Mouse (Mus musculus) midbrain, embryonic 14.5 days (tissue): ENCODE measurements around the gene Guca2a. TPM values are rescaled to one million over a fixed set of nuclear protein-coding genes. Genes with fewer than 3 reads are reported as not detected.

Experiments
- ATAC-seq: fragments of 200-750 bp; cut with Nextera tagmentation; 2 replicates; pipeline ENCODE4 v1.8.0; 2017; ENCODE audit warnings: moderate number of reproducible peaks, moderate library complexity; ENCODE audit not compliant: low FRiP score, low TSS enrichment
- DNase-seq: peaks from one replicate; pipeline ENCODE4 v3.0.0-alpha.2; 2015
- H3K27ac ChIP-seq: fragments of 300-500 bp; sonication (generic); replicated peaks from 2 replicates; pipeline ENCODE4 v1.5.1; 2014; ENCODE audit warnings: mild to moderate bottlenecking, low read depth, low read length, moderate library complexity
- H3K27me3 ChIP-seq: fragments of 300-500 bp; sonication (generic); 2 replicates; pipeline ENCODE4 v1.6.1; 2014; ENCODE audit warnings: low read length, control low read depth, mixed read lengths; ENCODE audit not compliant: control insufficient read depth, insufficient read depth
- H3K36me3 ChIP-seq: fragments of 300-500 bp; sonication (generic); 2 replicates; pipeline ENCODE4 v1.6.1; 2014; ENCODE audit warnings: low read length, control low read depth; ENCODE audit not compliant: control insufficient read depth, insufficient read depth
- H3K4me1 ChIP-seq: fragments of 300-500 bp; sonication (generic); 2 replicates; pipeline ENCODE4 v1.6.1; 2014; ENCODE audit warnings: mild to moderate bottlenecking, antibody characterized with exemption, low read length, control low read depth; ENCODE audit not compliant: control insufficient read depth, insufficient read depth
- H3K4me2 ChIP-seq: fragments of 300-500 bp; sonication (generic); 2 replicates; pipeline ENCODE4 v1.6.1; 2014; ENCODE audit warnings: mild to moderate bottlenecking, low read length, moderate library complexity
- H3K4me3 ChIP-seq: fragments of 300-500 bp; sonication (generic); replicated peaks from 2 replicates; pipeline ENCODE4 v1.5.1; 2014; ENCODE audit warnings: low read depth, low read length
- H3K9ac ChIP-seq: fragments of 300-500 bp; sonication (generic); replicated peaks from 2 replicates; pipeline ENCODE4 v1.6.1; 2014; ENCODE audit warnings: mild to moderate bottlenecking, low read length, moderate library complexity
- H3K9me3 ChIP-seq: fragments of 300-500 bp; sonication (generic); 2 replicates; pipeline ENCODE4 v1.6.1; 2016; ENCODE audit warnings: low read length, control low read depth, mixed read lengths; ENCODE audit not compliant: control insufficient read depth
- WGBS: fragments of 180-500 bp; shearing (Covaris S2); extraction: QIAGEN DNeasy Blood & Tissue Kit; methylation state at CpG from one replicate; pipeline ENCODE4 v1.1.7; 2014; 5-methylcytosine and 5-hydroxymethylcytosine counted together
- polyA plus RNA-seq: library from polyadenylated mRNA; unstranded; fragments of >200 nt; fragmentation: Nextera tagmentation; extraction: Ambion mirVana; gene quantifications from 2 replicates; pipeline ENCODE4 v1.2.1, GENCODE M21; 2014

Gene Guca2a
- polyA plus RNA-seq, 1 experiment from 2014 or later: not detected

DNA sequence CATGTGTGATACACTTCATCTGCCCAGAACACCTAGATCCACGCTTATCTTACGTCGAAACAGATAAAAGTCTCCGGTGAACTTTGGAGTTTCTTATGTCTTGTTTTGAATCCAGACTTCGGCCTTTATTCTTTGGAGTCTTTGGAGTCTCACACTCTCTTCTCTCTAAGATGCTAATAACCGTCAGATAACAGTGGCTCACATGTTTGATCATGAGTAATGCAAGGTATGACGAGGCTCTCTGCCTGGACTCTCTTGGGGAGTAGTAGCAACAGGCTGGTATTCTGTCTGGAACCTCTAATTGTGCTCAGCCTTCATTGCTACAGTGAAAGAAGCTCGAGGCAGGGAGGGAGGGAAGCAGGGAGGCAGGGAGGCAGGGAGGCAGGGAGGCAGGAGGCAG, 22.5 kb downstream of the Guca2a start:
- WGBS: 80% methylated on average over 8 of the region's 8 CpGs
- H3K4me3 ChIP-seq: no peak overlapping the region
- no peak overlapping the region for H3K27ac ChIP-seq
- no peaks in the 10 kb centered on the region for H3K36me3 ChIP-seq
- H3K9ac ChIP-seq: no peak overlapping the region
- DNase-seq (no peak), ATAC-seq (no peak)
- H3K4me2 ChIP-seq: no peak overlapping the region
- no peaks in the 10 kb centered on the region for H3K27me3 ChIP-seq
- no peaks in the 10 kb centered on the region for H3K9me3 ChIP-seq
- no peaks in the 10 kb centered on the region for H3K4me1 ChIP-seq

DNA sequence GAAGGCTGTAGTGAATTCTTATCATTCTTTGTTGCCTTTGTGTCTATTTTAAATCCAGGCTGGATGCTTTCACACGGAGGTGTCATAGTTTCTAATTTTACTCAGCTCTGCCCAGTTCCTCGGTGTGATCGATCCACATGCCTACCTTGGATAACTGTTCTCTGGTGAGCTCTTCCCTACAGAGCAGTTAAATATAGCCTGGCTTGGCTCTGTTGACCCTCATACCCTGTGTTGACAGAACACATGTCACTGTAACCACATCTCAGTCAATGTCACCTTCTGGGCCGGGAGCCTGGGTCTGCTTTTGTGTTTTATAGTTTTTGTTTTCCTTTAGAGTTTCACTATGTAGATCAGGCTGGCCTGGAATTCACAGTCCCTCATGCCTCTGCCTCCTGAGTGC, 24.6 kb downstream of the Guca2a start:
- no peak overlapping the region for H3K27ac ChIP-seq
- H3K4me1 ChIP-seq: no peaks in the 10 kb centered on the region
- H3K4me2 ChIP-seq: no peak overlapping the region
- no peak overlapping the region for H3K4me3 ChIP-seq
- no peak for DNase-seq
- 75% methylated on average over 4 of the region's 4 CpGs for WGBS
- H3K36me3 ChIP-seq: no peaks in the 10 kb centered on the region
- H3K9me3 ChIP-seq: no peaks in the 10 kb centered on the region
- no peaks in the 10 kb centered on the region for H3K27me3 ChIP-seq
- no peak overlapping the region for H3K9ac ChIP-seq
- ATAC-seq: no peak

- Histone ChIP-seq H3K4me2 (no peak overlapping the region), H3K9ac (no peak overlapping the region), H3K27me3 (no peaks in the 10 kb centered on the region), H3K9me3 (no peaks in the 10 kb centered on the region), H3K36me3 (no peaks in the 10 kb centered on the region), H3K27ac (no peak overlapping the region), H3K4me1 (no peaks in the 10 kb centered on the region), H3K4me3 (no peak overlapping the region)
- ATAC-seq (no peak), DNase-seq (no peak)
- WGBS: 91% methylated on average over 7 of the region's 7 CpGs
Measured at GRCm38 (mm10) chr4:119662976-119663375, 25.5 kb downstream of the Guca2a start.

DNA sequence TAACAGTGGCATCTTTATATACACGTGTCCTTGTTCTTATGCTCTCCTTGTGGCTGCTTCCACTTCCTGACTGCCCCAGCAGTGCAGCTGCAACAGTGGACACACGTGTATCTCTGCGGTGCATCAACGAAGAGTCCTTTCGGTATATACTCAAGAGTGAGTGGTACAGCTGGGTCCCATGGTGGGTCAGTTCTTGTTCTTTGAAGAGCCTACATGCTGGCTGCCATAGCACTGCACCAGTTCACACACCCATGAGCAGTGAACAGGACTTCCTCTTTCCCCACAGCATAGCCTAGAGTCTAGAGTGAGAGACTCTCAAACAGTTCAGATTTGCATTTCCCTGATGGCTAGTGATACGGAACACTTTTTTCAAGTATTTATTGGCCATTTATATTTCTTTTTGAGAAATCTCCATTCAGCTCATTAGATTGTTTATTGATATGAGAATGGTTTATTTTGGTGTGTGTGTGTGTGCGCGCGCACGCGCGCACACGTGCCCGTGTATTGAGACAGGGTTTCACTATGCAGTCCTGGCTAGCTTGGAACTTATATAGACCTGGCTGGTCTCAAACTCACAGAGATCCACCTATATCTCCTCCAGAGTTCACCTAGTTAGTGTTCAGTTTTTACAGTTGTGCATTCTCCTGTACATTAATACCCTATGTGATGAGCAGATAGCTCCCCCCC, 26.0 kb downstream of the Guca2a start:
- Histone ChIP-seq H3K4me2 (no peak overlapping the region), H3K9ac (no peak overlapping the region), H3K9me3 (no peaks in the 10 kb centered on the region), H3K4me3 (no peak overlapping the region), H3K27ac (no peak overlapping the region), H3K36me3 (no peaks in the 10 kb centered on the region), H3K4me1 (no peaks in the 10 kb centered on the region), H3K27me3 (no peaks in the 10 kb centered on the region)
- DNase-seq (no peak), ATAC-seq (no peak)
- 94% methylated on average over 14 of the region's 14 CpGs for WGBS

GRCm38 (mm10) chr4:119665166-119665565, 27.7 kb downstream of the Guca2a start:
- Histone ChIP-seq H3K27ac (no peak overlapping the region), H3K4me2 (no peak overlapping the region), H3K4me1 (peaks cover 10% of the 10 kb centered on the region), H3K36me3 (no peaks in the 10 kb centered on the region), H3K9me3 (no peaks in the 10 kb centered on the region), H3K9ac (no peak overlapping the region), H3K27me3 (no peaks in the 10 kb centered on the region), H3K4me3 (no peak overlapping the region)
- WGBS: 90% methylated on average over 2 of the region's 2 CpGs
- DNase-seq (no peak), ATAC-seq (no peak)

GRCm38 (mm10) chr4:119666116-119666515, 28.6 kb downstream of the Guca2a start:
- H3K4me1 ChIP-seq: peaks cover 12% of the 10 kb centered on the region
- DNase-seq: no peak
- H3K27me3 ChIP-seq: no peaks in the 10 kb centered on the region
- H3K27ac ChIP-seq: no peak overlapping the region
- H3K36me3 ChIP-seq: no peaks in the 10 kb centered on the region
- H3K9ac ChIP-seq: no peak overlapping the region
- ATAC-seq: no peak
- no peak overlapping the region for H3K4me2 ChIP-seq
- H3K9me3 ChIP-seq: no peaks in the 10 kb centered on the region
- H3K4me3 ChIP-seq: no peak overlapping the region
- 31% methylated on average over 8 of the region's 8 CpGs for WGBS

DNA sequence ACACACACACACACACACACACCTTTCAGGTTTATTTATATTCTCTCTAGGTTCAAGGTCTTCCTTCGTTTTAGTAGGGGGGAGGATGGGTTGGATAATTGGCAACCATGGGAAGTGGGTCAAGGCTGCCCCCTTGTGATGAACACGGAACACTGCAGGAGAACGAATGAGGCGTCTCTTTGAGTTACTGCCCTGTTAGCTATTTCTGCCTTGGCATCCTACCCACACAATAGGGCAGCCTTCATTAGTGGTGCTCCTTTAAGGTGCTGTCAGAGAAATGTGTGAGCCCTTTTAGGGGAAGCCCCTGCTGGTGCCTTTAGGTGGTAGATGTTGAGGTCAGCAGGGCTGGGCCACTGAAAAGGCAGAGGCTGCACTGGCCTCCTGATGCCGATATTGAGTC, 29.9 kb downstream of the Guca2a start:
- H3K4me2 ChIP-seq: no peak overlapping the region
- 21% methylated on average over 5 of the region's 5 CpGs for whole genome bisulfite sequencing

DNA sequence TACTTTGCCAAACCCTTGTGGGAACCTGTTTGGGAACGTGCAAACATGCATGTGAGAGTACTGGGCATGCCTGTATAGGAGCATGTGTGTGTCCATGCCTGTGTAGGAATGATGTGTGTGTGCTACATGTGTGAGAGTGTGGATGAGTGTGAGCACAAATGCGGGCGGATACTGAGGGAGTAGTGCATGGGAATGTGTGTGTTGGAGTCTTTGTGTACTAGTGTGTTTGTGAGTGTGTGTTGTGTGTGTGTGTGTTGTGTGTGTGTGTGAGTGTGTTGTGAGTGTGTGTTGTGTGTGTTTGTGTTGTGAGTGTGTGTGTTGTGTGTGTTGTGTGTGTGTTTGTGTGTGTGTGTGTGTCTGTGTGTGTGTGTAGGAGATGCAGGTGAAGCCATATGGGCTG, 30.7 kb downstream of the Guca2a start:
- no peaks in the 10 kb centered on the region for H3K36me3 ChIP-seq
- no peak overlapping the region for H3K27ac ChIP-seq
- DNase-seq (no peak), ATAC-seq (no peak)
- H3K4me2 ChIP-seq: no peak overlapping the region
- peaks cover 12% of the 10 kb centered on the region for H3K4me1 ChIP-seq
- 96% methylated on average over 3 of the region's 3 CpGs for WGBS
- H3K9me3 ChIP-seq: no peaks in the 10 kb centered on the region
- no peak overlapping the region for H3K9ac ChIP-seq
- no peak overlapping the region for H3K4me3 ChIP-seq
- no peaks in the 10 kb centered on the region for H3K27me3 ChIP-seq

More for the DNA sequence above, 29.9 kb downstream of the Guca2a start:
- Histone ChIP-seq H3K9ac (no peak overlapping the region), H3K9me3 (no peaks in the 10 kb centered on the region), H3K4me3 (no peak overlapping the region), H3K36me3 (no peaks in the 10 kb centered on the region), H3K27me3 (no peaks in the 10 kb centered on the region), H3K27ac (no peak overlapping the region), H3K4me1 (peaks cover 12% of the 10 kb centered on the region)
- DNase-seq (peak; percentile 74), ATAC-seq (no peak)

GRCm38 (mm10) chr4:119668596-119668995, 31.1 kb downstream of the Guca2a start:
- H3K36me3 ChIP-seq: no peaks in the 10 kb centered on the region
- no peak for DNase-seq
- no peak overlapping the region for H3K9ac ChIP-seq
- no peaks in the 10 kb centered on the region for H3K9me3 ChIP-seq
- 84% methylated on average over 4 of the region's 4 CpGs for WGBS
- no peak for ATAC-seq
- no peak overlapping the region for H3K27ac ChIP-seq
- no peaks in the 10 kb centered on the region for H3K27me3 ChIP-seq
- H3K4me2 ChIP-seq: no peak overlapping the region
- H3K4me1 ChIP-seq: peaks cover 12% of the 10 kb centered on the region
- H3K4me3 ChIP-seq: no peak overlapping the region
